Mouse (Mus musculus) cerebellum, adult 2 months (tissue): ENCODE data around the gene Igsf8.

Experiments
- CTCF ChIP-seq: fragments of 200-500 bp; IDR thresholded peaks from 2 replicates; pipeline ENCODE4 v1.5.1; 2011; ENCODE audit warnings: low read depth, mild to moderate bottlenecking, control low read depth, low read length, moderate library complexity, borderline replicate concordance; ENCODE audit not compliant: insufficient read depth
- POLR2A ChIP-seq: fragments of 200-500 bp; IDR thresholded peaks from 2 replicates; pipeline ENCODE4 v1.6.1; 2011; ENCODE audit warnings: low read length, control low read depth, borderline replicate concordance; ENCODE audit not compliant: insufficient read depth

DNA sequence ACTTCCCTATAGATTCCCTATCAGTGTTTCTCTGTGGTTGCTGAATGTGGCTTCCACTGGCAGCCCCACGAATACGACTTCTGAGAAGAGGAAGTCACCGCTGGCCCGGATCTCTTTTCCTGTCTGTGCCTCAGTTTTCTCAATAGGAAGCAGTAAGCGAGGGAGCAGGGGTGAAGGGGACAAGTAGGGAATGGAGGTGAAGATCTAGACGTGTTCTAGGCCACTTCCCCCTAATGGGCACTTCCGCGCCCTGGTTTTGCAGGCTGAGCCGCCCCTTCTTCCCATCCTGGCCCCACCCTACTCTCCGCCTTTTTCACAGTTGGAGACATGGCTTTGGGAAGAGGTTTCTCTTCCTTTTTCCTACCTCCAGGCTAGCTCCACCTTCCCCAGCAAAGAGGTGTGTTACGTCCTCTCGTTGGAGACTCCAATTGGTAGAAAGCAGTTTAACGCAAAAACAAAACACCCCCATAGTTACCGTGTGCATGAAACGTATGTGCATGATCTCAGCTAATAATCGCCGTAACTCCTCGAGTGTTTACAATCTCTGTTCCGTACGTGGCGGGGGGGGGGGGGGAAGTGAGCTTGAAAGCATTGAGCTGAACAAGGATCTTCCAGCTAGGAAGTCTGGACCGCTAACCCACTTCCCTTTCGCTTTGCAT is 49.9 kb downstream of the Igsf8 start:
- TF ChIP-seq CTCF (no peak), POLR2A (peak; percentile 27; the same call in 1 of the 2 replicates)
